Mouse (Mus musculus): ENCODE measurements around the gene Gm11111. TPM values are rescaled to one million over a fixed set of nuclear protein-coding genes. Genes with fewer than 3 reads are reported as not detected.
"Not testable (repeated sequence)": the region's sequence is repeated elsewhere in the genome, so short reads cannot be mapped to it uniquely, and the experiment has no call there.

Gene Gm11111
- total RNA-seq (2015; ENCODE audit: low replicate concordance) (not detected in 2 replicates), total RNA-seq (2017; ENCODE audit: low replicate concordance) (not detected in 2 replicates)

- no peak for ATAC-seq (replicated peaks; ENCODE audit: low FRiP score, poor library complexity, severe bottlenecking)
These were observed at the start of gene Gm11111 for GRCm38 (mm10) chr5:98552395-98552794. Gene Gm11111, plus strand, starts transcription at chr5:98552695.

DNA sequence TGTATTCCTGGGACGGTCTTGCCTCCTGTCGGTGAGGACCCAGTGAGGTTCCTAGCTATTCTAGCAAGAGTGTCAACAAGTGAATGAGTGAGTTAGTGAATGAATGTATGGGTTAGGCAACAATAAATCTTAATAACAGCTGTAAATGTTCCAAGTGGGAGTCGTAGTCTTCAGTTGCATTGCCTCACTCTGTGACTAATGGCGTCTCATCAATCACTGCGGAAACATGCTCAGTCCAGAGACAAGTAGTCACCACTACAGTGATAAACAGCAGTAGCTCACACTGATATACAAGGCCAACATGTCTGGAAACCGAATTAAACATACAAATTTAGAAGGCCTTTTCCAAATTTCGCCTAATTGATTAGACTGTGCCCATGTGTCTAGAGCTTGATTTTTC is 36.3 kb upstream of the Gm11111 start:
- ATAC-seq (replicated peaks; ENCODE audit: low FRiP score, poor library complexity, severe bottlenecking): no peak

GRCm38 (mm10) chr5:98520118-98520517 is 32.4 kb upstream of the Gm11111 start:
- ATAC-seq (replicated peaks; ENCODE audit: low FRiP score, poor library complexity, severe bottlenecking): no peak

DNA sequence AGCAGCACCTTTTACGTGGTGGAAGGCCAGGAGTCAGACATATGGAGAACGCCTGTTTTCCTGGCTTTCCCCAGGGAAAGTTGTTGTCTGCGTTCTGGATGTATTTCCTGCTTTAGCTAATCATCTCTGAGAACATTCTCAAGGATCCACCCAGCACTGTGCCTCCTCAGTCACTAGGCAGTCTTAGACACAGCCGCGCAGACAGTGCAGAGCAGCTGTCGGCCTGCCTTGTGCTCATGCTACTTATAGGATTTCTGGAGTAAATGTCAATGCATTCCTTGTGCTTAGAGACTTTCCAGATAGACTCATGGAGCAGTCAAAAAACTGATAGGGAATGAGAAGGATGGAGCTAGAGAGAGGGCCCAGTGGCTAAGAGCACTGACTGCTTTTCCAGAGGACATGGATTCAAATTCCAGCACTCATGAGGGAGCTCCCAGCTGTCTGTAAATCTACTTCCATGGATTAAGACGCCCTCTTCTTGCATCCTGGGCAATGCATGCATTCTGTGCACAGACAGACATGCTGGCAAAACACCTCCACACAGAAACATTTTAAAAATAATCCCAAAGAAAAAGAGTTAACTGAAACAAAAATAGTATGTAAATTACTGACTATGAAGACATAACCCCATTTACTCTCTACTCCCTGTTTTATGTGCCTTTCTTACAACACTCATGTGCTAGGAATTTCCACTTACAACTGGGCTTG is 30.1 kb upstream of the Gm11111 start:
- ATAC-seq (replicated peaks; ENCODE audit: low FRiP score, poor library complexity, severe bottlenecking): no peak

- no peak for ATAC-seq (replicated peaks; ENCODE audit: low FRiP score, poor library complexity, severe bottlenecking)
These were observed 29.4 kb upstream of the Gm11111 start for GRCm38 (mm10) chr5:98523050-98523449.

- no peak for ATAC-seq (replicated peaks; ENCODE audit: low FRiP score, poor library complexity, severe bottlenecking)
These were observed 28.7 kb upstream of the Gm11111 start for GRCm38 (mm10) chr5:98523783-98524182.

DNA sequence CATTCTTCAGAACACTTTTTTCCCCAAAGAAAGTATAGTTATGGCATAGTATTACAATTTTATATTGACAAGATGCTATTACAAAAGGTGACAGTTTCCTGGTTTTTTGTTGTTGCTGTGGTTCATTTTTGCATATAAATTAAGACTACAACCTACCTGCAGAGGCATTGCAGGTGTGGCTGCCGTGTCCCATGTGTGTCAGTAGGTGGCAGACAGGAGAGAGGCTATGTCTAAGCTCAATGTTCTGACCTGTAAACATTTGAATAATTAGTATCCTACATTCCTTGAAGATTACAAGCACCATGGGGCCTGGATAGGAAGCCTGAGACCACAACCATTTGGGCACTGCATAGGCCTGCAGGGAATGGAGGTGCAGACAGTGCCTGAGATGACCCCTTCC is 11.2 kb upstream of the Gm11111 start:
- no peak for ATAC-seq (replicated peaks; ENCODE audit: low FRiP score, poor library complexity, severe bottlenecking)

DNA sequence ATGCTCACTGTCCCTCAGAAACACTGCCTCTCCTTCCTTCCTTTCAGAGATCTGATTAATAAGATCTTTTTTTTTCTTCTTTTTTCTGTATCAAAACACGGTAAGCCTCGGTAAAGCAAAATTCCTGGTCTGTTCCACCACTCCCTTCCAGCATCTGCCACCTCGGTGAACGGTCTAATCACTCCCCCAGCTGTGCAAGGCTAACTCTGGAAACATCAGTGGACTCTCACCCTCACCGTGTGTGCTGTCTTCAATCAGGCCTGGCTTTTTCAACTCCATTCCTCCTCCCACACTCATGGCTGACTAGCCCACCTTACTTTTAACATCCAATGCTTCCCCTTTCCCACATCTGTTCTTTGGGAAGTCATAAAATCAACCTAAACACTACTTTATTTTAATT is 2.2 kb upstream of the Gm11111 start:
- ATAC-seq (replicated peaks; ENCODE audit: low FRiP score, poor library complexity, severe bottlenecking): no peak

DNA sequence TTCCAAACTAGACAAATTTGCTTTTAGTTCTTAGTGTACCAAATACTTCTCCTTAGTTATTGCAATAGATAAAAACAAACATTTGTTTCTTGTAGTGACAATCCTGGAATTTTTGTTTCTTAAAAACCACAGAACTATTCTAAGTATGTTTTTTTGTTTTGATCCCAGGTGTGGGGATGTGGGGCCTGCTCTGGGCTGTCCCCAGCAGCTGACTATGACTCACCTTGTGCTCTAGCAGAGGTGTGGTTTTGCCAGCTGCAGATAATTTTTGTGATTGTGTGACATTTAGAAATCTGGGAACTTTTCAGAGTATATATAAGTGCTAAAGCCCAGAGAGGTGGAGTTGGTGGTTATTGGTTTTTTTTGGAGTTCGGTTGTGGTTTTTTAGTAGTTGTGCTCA is 1.6 kb upstream of the Gm11111 start:
- no peak for ATAC-seq (replicated peaks; ENCODE audit: low FRiP score, poor library complexity, severe bottlenecking)

DNA sequence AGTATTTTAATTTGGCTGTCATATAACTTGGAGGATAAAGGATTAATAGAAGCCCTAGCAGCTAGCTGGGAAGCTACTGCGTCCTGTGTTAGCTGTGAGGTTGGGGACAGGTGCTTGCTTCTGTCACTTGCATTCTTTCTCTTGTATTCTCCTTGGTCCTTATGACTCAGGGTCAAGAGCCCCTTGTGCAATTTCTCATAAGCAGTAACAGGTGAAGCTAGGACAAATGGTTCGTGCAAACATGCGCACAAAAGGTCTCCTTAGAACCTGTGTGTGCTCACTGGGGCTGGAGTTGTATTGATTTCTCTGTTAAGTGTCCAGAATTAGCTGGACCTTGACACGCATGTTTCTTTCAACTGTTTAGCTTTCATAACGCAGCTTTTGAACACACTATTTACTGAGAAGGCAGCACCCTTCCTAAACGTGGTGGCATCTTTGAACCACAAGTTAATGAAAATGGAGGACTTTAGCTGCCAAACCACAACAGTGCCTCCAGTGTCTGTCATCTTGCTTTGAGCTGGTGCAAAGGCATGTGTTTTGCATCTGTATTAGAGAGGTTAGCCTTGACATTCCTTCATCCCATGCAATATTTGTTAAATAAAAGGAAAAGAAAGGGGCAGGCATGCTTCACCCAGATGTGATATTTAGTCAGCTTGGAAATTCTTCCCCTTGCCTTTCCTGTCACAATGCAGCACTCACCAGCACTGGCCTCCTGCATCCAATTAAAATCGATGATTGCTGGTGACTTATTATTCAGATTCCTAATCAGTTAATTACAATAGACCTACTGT is 511 bp downstream of the Gm11111 start:
- no peak for ATAC-seq (replicated peaks; ENCODE audit: low FRiP score, poor library complexity, severe bottlenecking)

DNA sequence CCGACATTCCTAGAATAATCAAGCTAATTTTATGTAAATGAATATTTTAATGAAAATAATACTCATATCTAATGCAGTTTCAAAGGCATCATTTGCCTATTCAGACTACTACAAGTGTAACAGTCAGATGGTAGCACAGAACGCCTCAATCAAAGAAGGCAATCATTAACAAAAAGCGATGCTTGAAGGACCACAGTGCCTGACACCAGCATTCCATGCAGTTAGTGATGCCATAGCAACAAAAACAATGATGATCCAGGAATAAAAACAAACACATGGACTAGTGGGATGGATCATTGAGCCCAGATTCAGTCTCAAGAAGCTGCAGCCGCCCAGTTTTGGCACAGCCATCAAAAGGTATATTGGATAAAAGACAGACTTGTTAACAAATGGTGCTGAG is 8.8 kb downstream of the Gm11111 start:
- no peak for ATAC-seq (replicated peaks; ENCODE audit: low FRiP score, poor library complexity, severe bottlenecking)

DNA sequence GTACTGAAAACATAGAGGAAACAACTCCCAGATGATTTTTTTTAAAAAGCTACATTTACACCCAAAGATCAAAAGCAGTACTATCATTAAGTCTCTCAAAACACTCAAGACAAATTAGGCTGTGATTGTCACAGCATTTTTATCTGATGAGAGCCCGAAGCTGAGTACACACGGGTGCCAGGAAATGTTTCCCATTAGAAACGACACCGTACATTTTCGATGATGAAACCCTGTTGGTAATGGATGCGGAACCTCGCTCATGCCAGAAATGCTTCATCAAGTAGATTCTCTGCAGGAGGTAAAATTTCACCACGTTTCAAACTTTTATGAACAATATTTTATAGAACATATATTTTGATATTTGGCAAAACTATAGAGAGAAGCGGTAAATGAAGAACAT is 10.3 kb downstream of the Gm11111 start:
- ATAC-seq (replicated peaks; ENCODE audit: low FRiP score, poor library complexity, severe bottlenecking): no peak

GRCm38 (mm10) chr5:98563801-98564200 is 11.3 kb downstream of the Gm11111 start:
- ATAC-seq (replicated peaks; ENCODE audit: low FRiP score, poor library complexity, severe bottlenecking): no peak

- ATAC-seq (replicated peaks; ENCODE audit: low FRiP score, poor library complexity, severe bottlenecking): no peak
These were observed 14.1 kb downstream of the Gm11111 start for GRCm38 (mm10) chr5:98566461-98567193.

DNA sequence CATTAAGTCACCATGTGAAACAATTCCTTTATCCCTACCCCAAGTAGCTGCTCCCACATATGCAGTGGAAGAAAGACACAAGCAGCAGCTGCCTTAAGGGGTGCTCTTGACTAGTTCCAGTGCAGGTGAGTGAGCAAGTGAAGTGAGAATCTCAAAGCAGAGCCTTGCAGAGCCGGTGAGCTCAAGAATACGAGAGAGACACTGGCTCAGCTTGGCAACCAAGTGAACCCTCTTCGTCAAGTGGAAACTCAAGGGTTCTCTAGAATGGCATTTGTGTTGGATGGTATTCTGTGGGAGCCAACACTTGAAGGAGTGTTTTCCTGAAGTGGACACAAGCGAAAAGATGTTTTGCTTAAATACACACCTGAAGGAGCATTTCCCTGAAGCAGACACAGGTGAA is 16.0 kb downstream of the Gm11111 start:
- no peak for ATAC-seq (replicated peaks; ENCODE audit: low FRiP score, poor library complexity, severe bottlenecking)

GRCm38 (mm10) chr5:98569029-98569513 is 16.6 kb downstream of the Gm11111 start:
- no peak for ATAC-seq (replicated peaks; ENCODE audit: low FRiP score, poor library complexity, severe bottlenecking)

DNA sequence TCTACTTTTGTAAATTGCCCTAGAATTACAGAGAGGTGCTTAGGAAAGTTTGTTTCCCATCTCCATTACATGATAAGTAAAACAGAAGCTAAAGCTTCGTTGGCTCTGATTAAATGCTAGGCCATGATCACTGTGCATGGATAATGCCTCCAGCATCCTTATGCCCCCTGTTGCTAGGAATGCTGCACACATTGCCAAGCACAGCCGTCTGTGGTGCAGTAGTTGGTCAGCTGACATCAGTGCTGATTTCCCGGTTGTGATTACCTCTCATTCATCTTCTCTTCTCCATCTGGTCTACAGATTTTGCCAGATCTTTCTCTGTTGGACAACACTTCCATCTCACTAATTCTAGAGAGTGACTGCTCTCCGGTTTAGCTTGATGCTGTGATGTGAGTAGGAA is 19.9 kb downstream of the Gm11111 start:
- ATAC-seq (replicated peaks; ENCODE audit: low FRiP score, poor library complexity, severe bottlenecking): no peak

DNA sequence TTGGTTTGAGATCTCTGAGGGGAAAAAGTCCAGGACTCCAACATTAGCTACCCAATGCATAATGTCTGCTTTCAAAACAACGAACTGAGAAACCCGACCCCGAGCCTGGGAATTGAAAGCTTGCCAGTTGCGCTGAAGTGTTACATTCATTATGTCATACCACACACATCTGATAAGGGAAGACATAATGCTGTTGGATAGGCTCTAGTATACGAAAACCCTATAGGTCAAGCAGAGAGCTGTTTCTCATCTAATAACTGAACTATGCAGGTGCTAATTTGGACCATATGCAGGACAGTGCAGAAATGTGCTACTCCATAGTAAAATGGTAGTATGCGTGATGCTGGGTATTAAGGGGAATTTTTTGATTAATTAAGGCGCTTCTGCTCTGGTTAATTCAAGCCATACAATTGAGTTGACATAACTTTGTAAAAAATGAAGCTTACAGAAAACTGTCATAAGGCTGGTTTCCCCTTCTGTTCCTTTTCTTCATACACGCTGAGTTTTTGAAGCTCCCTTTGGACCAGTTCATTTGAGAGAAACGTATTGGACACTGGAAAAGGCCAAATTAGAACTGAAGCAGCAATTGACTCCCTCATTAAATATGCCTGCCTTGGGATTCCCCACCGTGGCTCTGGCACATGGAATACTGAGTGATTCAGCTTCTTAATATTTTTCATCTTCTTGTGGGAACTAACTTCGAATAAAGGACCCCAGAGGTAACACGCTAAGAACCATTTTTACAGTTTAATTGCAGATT is 22.4 kb downstream of the Gm11111 start:
- ATAC-seq (replicated peaks; ENCODE audit: low FRiP score, poor library complexity, severe bottlenecking): no peak

DNA sequence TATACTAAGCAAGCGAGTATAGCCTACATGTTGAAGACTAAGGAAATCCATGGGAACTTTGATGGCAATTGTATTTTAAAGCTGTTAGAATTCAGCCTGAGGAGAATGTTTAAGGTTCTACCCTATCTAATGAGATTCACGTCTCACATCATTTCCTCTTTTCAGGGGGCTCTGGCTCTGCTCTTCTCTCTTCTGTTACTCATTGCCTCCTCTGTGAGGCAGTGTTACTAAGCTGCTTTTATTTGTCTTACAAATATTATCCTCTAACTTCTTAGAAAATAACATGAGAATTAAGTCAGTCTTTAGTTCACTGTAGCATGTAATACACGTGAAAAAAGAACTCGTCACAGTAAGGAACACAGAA is 23.0 kb downstream of the Gm11111 start:
- ATAC-seq (replicated peaks; ENCODE audit: low FRiP score, poor library complexity, severe bottlenecking): no peak

DNA sequence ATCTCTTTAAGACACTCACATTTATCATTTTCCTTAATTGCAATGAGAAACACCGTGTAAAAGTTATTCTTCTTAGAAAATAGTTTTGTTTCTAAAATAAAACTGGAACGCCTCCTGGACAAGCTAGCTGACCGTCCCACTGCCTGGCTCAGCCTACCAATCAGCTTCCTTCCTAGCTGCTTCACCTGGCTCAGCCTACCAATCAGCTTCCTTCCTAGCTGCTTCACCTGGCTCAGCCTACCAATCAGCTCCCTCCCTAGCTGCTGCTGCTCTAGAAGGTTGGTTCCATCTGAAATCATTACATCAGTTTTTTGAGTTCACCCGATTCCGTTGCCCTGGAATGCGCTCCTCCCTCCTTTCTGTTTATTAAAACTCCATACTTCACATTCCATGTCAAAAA is 24.0 kb downstream of the Gm11111 start:
- not testable (repeated sequence) for ATAC-seq (replicated peaks; ENCODE audit: low FRiP score, poor library complexity, severe bottlenecking)
